Mouse (Mus musculus) stomach, postnatal 0 days (tissue): Measurements from ENCODE around the gene Ncaph2.

Experiments
- CTCF ChIP-seq: IDR thresholded peaks from 2 replicates; pipeline ENCODE4 v1.5.1; 2016; ENCODE audit warnings: antibody characterized with exemption, low read depth, mild to moderate bottlenecking, moderate library complexity
- EP300 ChIP-seq: optimal IDR thresholded peaks from 2 replicates; pipeline ENCODE3; 2016; ENCODE audit warnings: antibody characterized with exemption

DNA sequence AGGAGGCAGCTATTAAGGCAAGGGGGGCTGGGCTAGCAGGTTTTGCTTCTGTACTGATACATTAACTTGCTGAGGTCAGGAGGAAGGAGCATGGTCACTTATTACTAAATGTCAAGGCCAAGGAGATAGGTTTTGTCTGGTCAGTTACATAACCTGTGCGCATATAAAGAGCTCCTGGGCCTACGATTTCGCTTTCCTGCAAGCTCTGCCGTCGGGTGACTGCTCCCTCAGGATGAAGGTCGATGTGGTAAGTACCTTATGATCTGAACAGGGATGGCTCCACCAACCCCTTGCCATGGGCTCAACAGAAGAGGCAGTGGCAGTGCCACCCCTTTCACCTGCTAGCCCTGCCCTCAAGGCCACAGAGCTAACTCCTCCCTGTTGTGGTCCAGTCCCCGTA, 21.2 kb upstream of the Ncaph2 start, which contains the start of gene Miox:
- no peak for TF ChIP-seq CTCF
- no peak for TF ChIP-seq EP300
